Mouse (Mus musculus) cerebellum, adult 2 months (tissue): ENCODE measurements around the gene Apob.

Experiments
- CTCF ChIP-seq: fragments of 200-500 bp; IDR thresholded peaks from 2 replicates; pipeline ENCODE4 v1.5.1; 2011; ENCODE audit warnings: low read depth, mild to moderate bottlenecking, control low read depth, low read length, moderate library complexity, borderline replicate concordance; ENCODE audit not compliant: insufficient read depth
- POLR2A ChIP-seq: fragments of 200-500 bp; IDR thresholded peaks from 2 replicates; pipeline ENCODE4 v1.6.1; 2011; ENCODE audit warnings: low read length, control low read depth, borderline replicate concordance; ENCODE audit not compliant: insufficient read depth

GRCm38 (mm10) chr12:8047046-8047445, 69.6 kb downstream of the Apob start:
- TF ChIP-seq POLR2A, result no peak
- TF ChIP-seq CTCF, result no peak
